Mouse (Mus musculus): ENCODE measurements around the gene Atg5. TPM values are rescaled to one million over a fixed set of nuclear protein-coding genes. Genes with fewer than 3 reads are reported as not detected.

The Atg5 gene
- polyA plus RNA-seq, 1 experiment = 12.7 TPM

- H3K27me3 ChIP-seq (ENCODE audit: control insufficient read depth, insufficient read depth, insufficient read length) = no peaks in the 10 kb centered on the region
- H3K36me3 ChIP-seq (ENCODE audit: control insufficient read depth, insufficient read depth) = no peaks in the 10 kb centered on the region
- H3K79me2 ChIP-seq (ENCODE audit: control insufficient read depth, insufficient read depth) = no peaks in the 10 kb centered on the region
- no peak overlapping the region for H3K4me3 ChIP-seq
- H3K4me2 ChIP-seq (ENCODE audit: low read depth) = no peak overlapping the region
- no peak overlapping the region for H3ac ChIP-seq (ENCODE audit: control insufficient read depth, insufficient read length)
- TF ChIP-seq TCF12 (IDR thresholded peaks at IDR 0.05; ENCODE audit: insufficient read depth, poor library complexity, severe bottlenecking) (no peak), POLR2A (IDR thresholded peaks at IDR 0.05; ENCODE audit: insufficient read length, low read depth) (no peak), SRF (IDR thresholded peaks at IDR 0.05; ENCODE audit: control insufficient read depth, insufficient read length, low read depth) (no peak), USF1 (IDR thresholded peaks at IDR 0.05; ENCODE audit: low read depth) (no peak), CEBPB (IDR thresholded peaks at IDR 0.05; ENCODE audit: insufficient read depth, poor library complexity, severe bottlenecking) (no peak), REST (IDR thresholded peaks at IDR 0.05; ENCODE audit: insufficient read depth, insufficient read length) (no peak), E2F4 (IDR thresholded peaks at IDR 0.05; ENCODE audit: insufficient read depth) (no peak), MAX (IDR thresholded peaks at IDR 0.05; ENCODE audit: low read depth) (no peak), TCF3 (IDR thresholded peaks at IDR 0.05; ENCODE audit: insufficient read length, low read depth) (no peak), MYOD1 (IDR thresholded peaks at IDR 0.05; ENCODE audit: control insufficient read depth in 1 of 3, insufficient read length in 2 of 3, low read depth in 2 of 3) (no peak)
Measured at GRCm38 (mm10) chr10:44356625-44357024, 88.5 kb downstream of the Atg5 start.

- Histone ChIP-seq H3K27me3 (ENCODE audit: control insufficient read depth, insufficient read depth, insufficient read length) (no peaks in the 10 kb centered on the region), H3ac (ENCODE audit: control insufficient read depth, insufficient read length) (no peak overlapping the region), H3K4me2 (ENCODE audit: low read depth) (no peak overlapping the region)
Measured at GRCm38 (mm10) chr10:44357316-44357715, 89.2 kb downstream of the Atg5 start.

GRCm38 (mm10) chr10:44358816-44359215, 90.7 kb downstream of the Atg5 start:
- TF ChIP-seq USF1 (IDR thresholded peaks at IDR 0.05; ENCODE audit: low read depth) = no peak
- no peak for TF ChIP-seq REST (IDR thresholded peaks at IDR 0.05; ENCODE audit: insufficient read depth, insufficient read length)
- TF ChIP-seq TCF3 (IDR thresholded peaks at IDR 0.05; ENCODE audit: insufficient read length, low read depth) = no peak
- no peak for TF ChIP-seq MYOD1 (IDR thresholded peaks at IDR 0.05; ENCODE audit: control insufficient read depth in 1 of 3, insufficient read length in 2 of 3, low read depth in 2 of 3)
- TF ChIP-seq POLR2AphosphoS2 (IDR thresholded peaks at IDR 0.05; ENCODE audit: insufficient read length, low read depth) = no peak
- TF ChIP-seq SRF (IDR thresholded peaks at IDR 0.05; ENCODE audit: control insufficient read depth, insufficient read length, low read depth) = no peak
- no peak for TF ChIP-seq POLR2A (IDR thresholded peaks at IDR 0.05; ENCODE audit: insufficient read length, low read depth)
- no peaks in the 10 kb centered on the region for H3K79me2 ChIP-seq (ENCODE audit: control insufficient read depth, insufficient read depth)
- H3K27me3 ChIP-seq (ENCODE audit: control insufficient read depth, insufficient read depth, insufficient read length) = no peaks in the 10 kb centered on the region
- H3K4me2 ChIP-seq (ENCODE audit: low read depth) = no peak overlapping the region
- no peak overlapping the region for H3K4me3 ChIP-seq
- no peaks in the 10 kb centered on the region for H3K36me3 ChIP-seq (ENCODE audit: control insufficient read depth, insufficient read depth)
- no peak overlapping the region for H3ac ChIP-seq (ENCODE audit: control insufficient read depth, insufficient read length)

More at GRCm38 (mm10) chr10:44357316-44357715, 89.2 kb downstream of the Atg5 start:
- TF ChIP-seq E2F4 (IDR thresholded peaks at IDR 0.05; ENCODE audit: insufficient read depth) (no peak), MYOD1 (IDR thresholded peaks at IDR 0.05; ENCODE audit: control insufficient read depth in 1 of 3, insufficient read length in 2 of 3, low read depth in 2 of 3) (no peak), TCF3 (IDR thresholded peaks at IDR 0.05; ENCODE audit: insufficient read length, low read depth) (no peak)
- Histone ChIP-seq H3K79me2 (ENCODE audit: control insufficient read depth, insufficient read depth) (no peaks in the 10 kb centered on the region), H3K4me3 (no peak overlapping the region), H3K36me3 (ENCODE audit: control insufficient read depth, insufficient read depth) (no peaks in the 10 kb centered on the region)

GRCm38 (mm10) chr10:44360632-44361031, 92.5 kb downstream of the Atg5 start:
- H3ac ChIP-seq (ENCODE audit: control insufficient read depth, insufficient read length) = no peak overlapping the region
- no peaks in the 10 kb centered on the region for H3K36me3 ChIP-seq (ENCODE audit: control insufficient read depth, insufficient read depth)
- H3K27me3 ChIP-seq (ENCODE audit: control insufficient read depth, insufficient read depth, insufficient read length) = no peaks in the 10 kb centered on the region
- TF ChIP-seq MYOG (IDR thresholded peaks at IDR 0.05; ENCODE audit: control insufficient read depth in 1 of 3, insufficient read depth in 1 of 3, insufficient read length in 2 of 3, low read depth in 2 of 3) (no peak), TCF12 (IDR thresholded peaks at IDR 0.05; ENCODE audit: insufficient read depth, poor library complexity, severe bottlenecking) (no peak), MAX (IDR thresholded peaks at IDR 0.05; ENCODE audit: low read depth) (no peak), USF1 (IDR thresholded peaks at IDR 0.05; ENCODE audit: low read depth) (no peak), REST (IDR thresholded peaks at IDR 0.05; ENCODE audit: insufficient read depth, insufficient read length) (no peak), TCF3 (IDR thresholded peaks at IDR 0.05; ENCODE audit: insufficient read length, low read depth) (no peak), SRF (IDR thresholded peaks at IDR 0.05; ENCODE audit: control insufficient read depth, insufficient read length, low read depth) (no peak)
- no peaks in the 10 kb centered on the region for H3K79me2 ChIP-seq (ENCODE audit: control insufficient read depth, insufficient read depth)
- H3K4me3 ChIP-seq = no peak overlapping the region
- H3K4me2 ChIP-seq (ENCODE audit: low read depth) = no peak overlapping the region

- Histone ChIP-seq H3ac (ENCODE audit: control insufficient read depth, insufficient read length) (no peak overlapping the region), H3K4me3 (no peak overlapping the region), H3K36me3 (ENCODE audit: control insufficient read depth, insufficient read depth) (no peaks in the 10 kb centered on the region), H3K79me2 (ENCODE audit: control insufficient read depth, insufficient read depth) (no peaks in the 10 kb centered on the region), H3K4me2 (ENCODE audit: low read depth) (no peak overlapping the region), H3K27me3 (ENCODE audit: control insufficient read depth, insufficient read depth, insufficient read length) (no peaks in the 10 kb centered on the region)
- TF ChIP-seq USF1 (IDR thresholded peaks at IDR 0.05; ENCODE audit: low read depth) (no peak), POLR2A (IDR thresholded peaks at IDR 0.05; ENCODE audit: insufficient read length, low read depth) (no peak), REST (IDR thresholded peaks at IDR 0.05; ENCODE audit: insufficient read depth, insufficient read length) (no peak), MYOG (IDR thresholded peaks at IDR 0.05; ENCODE audit: control insufficient read depth in 1 of 3, insufficient read depth in 1 of 3, insufficient read length in 2 of 3, low read depth in 2 of 3) (no peak), MAX (IDR thresholded peaks at IDR 0.05; ENCODE audit: low read depth) (no peak), E2F4 (IDR thresholded peaks at IDR 0.05; ENCODE audit: insufficient read depth) (no peak), POLR2AphosphoS2 (IDR thresholded peaks at IDR 0.05; ENCODE audit: insufficient read length, low read depth) (no peak), SRF (IDR thresholded peaks at IDR 0.05; ENCODE audit: control insufficient read depth, insufficient read length, low read depth) (no peak), TCF12 (IDR thresholded peaks at IDR 0.05; ENCODE audit: insufficient read depth, poor library complexity, severe bottlenecking) (no peak), TCF3 (IDR thresholded peaks at IDR 0.05; ENCODE audit: insufficient read length, low read depth) (no peak), MYOD1 (IDR thresholded peaks at IDR 0.05; ENCODE audit: control insufficient read depth in 1 of 3, insufficient read length in 2 of 3, low read depth in 2 of 3) (no peak), CEBPB (IDR thresholded peaks at IDR 0.05; ENCODE audit: insufficient read depth, poor library complexity, severe bottlenecking) (no peak)
Measured at GRCm38 (mm10) chr10:44362435-44362834, 94.3 kb downstream of the Atg5 start.

Data from myocyte (in vitro differentiated cells).